Comparison of ENCODE assay signal across 12 mouse cellular contexts in the genomic region with DNA sequence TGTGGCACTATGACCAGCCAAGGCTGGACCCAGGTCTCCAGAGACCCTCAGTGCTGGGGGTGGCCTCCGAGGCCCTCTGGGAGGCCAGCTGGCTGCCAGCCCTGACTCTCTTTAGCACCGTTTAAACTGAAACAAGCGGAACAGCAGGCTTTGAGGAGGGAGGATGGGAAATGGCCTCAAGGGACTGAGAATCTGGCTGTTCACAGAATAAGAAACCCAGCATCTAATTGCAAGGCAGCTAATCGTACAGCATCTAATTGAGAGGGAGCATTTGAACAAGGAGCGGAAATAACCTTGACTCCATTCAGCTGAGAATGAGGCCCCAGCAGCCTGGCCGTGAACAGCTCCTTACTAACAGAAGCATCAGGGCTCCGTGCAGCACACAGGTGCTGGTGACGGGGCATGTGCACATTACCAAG.
DNase-seq lines count a peak whose midpoint lies in the region; ATAC-seq lines count a peak whose summit lies in the region.
"Had no signal": no experiment of that assay in that cellular context is flagged by ENCODE, and none has a peak within 500 bp of the region (broad histone marks: within the 10 kb centered on the region; RNA-seq: fewer than 3 reads in every experiment).

No protein-coding gene starts in this region.

- peaks cover 14% of the 10 kb centered on the region for H3K4me1 ChIP-seq in forebrain, embryonic 12.5 days
- H3K4me1 ChIP-seq in limb, embryonic 13.5 days: peaks cover 12% of the 10 kb centered on the region
- H3K4me1 ChIP-seq: heart, embryonic 15.5 days had no signal

- H3K4me2 ChIP-seq in forebrain, embryonic 12.5 days: peak overlapping the region; percentile 8; the same call in 1 of the 2 replicates
- 0 out of 2 replicates have a peak overlapping the region, but pooled peaks have one; percentile 5 for H3K4me2 ChIP-seq in limb, embryonic 13.5 days (replicated peaks)
- H3K4me2 ChIP-seq: heart, embryonic 15.5 days had no signal

- H3K27ac ChIP-seq in forebrain, embryonic 12.5 days: peak overlapping the region; percentile 13; the same call in 1 of the 2 replicates
- H3K27ac ChIP-seq in limb, embryonic 13.5 days: no peak overlapping the region
- H3K27ac ChIP-seq: heart, embryonic 15.5 days had no signal

- no peak overlapping the region for H3K4me3 ChIP-seq in forebrain, embryonic 12.5 days (replicated peaks)
- H3K4me3 ChIP-seq in limb, embryonic 13.5 days: no peak overlapping the region
- H3K4me3 ChIP-seq: heart, embryonic 15.5 days had no signal

- peak; percentile 50 to 65 for DNase-seq in cerebellum, postnatal 10 days
- no peak for DNase-seq in cerebellum, adult 11 months
- DNase-seq in MN1 (ENCODE audit: low spot score): peak; percentile 66
- no peak for DNase-seq in urinary bladder, adult 2 months (ENCODE audit: low spot score)
- DNase-seq in spleen, adult 12 weeks (ENCODE audit: low spot score): no peak
- no peak for DNase-seq in kidney, adult 11 months
- DNase-seq: cerebellum, adult 11-12 months; kidney, postnatal 36 days; lung, postnatal 14 days had no signal

- no peaks in the 10 kb centered on the region; the same call in 1 of the 2 replicates for H3K27me3 ChIP-seq in forebrain, embryonic 12.5 days
- H3K27me3 ChIP-seq in limb, embryonic 13.5 days: no peaks in the 10 kb centered on the region
- H3K27me3 ChIP-seq: heart, embryonic 15.5 days had no signal

- no peak overlapping the region for H3K9ac ChIP-seq in forebrain, embryonic 12.5 days
- no peak overlapping the region for H3K9ac ChIP-seq in limb, embryonic 13.5 days
- H3K9ac ChIP-seq: heart, embryonic 15.5 days had no signal

- no peaks in the 10 kb centered on the region for H3K36me3 ChIP-seq in forebrain, embryonic 12.5 days (replicated peaks)
- no peaks in the 10 kb centered on the region for H3K36me3 ChIP-seq in limb, embryonic 13.5 days
- H3K36me3 ChIP-seq: heart, embryonic 15.5 days had no signal

- peak; percentile 87; the same call in 1 of the 2 replicates for ATAC-seq in forebrain, embryonic 12.5 days (ENCODE audit: low FRiP score)
- ATAC-seq in limb, embryonic 13.5 days (ENCODE audit: low FRiP score, low read depth): no peak

- no peaks in the 10 kb centered on the region for H3K9me3 ChIP-seq in forebrain, embryonic 12.5 days
- H3K9me3 ChIP-seq in limb, embryonic 13.5 days: no peaks in the 10 kb centered on the region
- H3K9me3 ChIP-seq: heart, embryonic 15.5 days had no signal

- 17% methylated on average over 8 of the region's 8 CpGs for WGBS in forebrain, embryonic 12.5 days
- 17% methylated on average over 8 of the region's 8 CpGs for WGBS in limb, embryonic 13.5 days

Comparison
In these comparisons a context has a peak if more than half of its experiments do, and no peak if none do; other contexts are left out.
1. DNase-seq: peak in cerebellum, postnatal 10 days (2 of 2) and MN1 (single experiment); none in cerebellum, adult 11 months (single experiment), urinary bladder, adult 2 months (single experiment), spleen, adult 12 weeks (single experiment) and kidney, adult 11 months (single experiment).